Mouse (Mus musculus): ENCODE data around the gene Prmt6. TPM values are rescaled to one million over a fixed set of nuclear protein-coding genes. Genes with fewer than 3 reads are reported as not detected.
A peak's percentile ranks its signal among the peaks of the same experiment; 100 is the strongest.

Prmt6 gene
- total RNA-seq (2021): 1 to 10 TPM; 3.5 to 3.8 TPM
- long read RNA-seq, experiment 1, transcript Prmt6-201 (1 exons, 2,450 nt): major isoform, 6 of 7 reads
- long read RNA-seq, experiment 1, partial matches to known transcripts: 0 of 7 reads
- long read RNA-seq, experiment 1, other reads (novel, unspliced or antisense): 0 of 7 reads
- long read RNA-seq, experiment 2, partial matches to known transcripts: 0 of 4 reads
- long read RNA-seq, experiment 2, other reads (novel, unspliced or antisense): 0 of 4 reads

- DNase-seq: peak; percentile 90
- intact Hi-C loops (cut with DNase I; ENCODE audit: low total_unique reads): no loop called here
These were observed at the start of gene Prmt6 for GRCm38 (mm10) chr3:110250839-110251700. Prmt6 (minus strand) TSS chr3:110250998.

DNA sequence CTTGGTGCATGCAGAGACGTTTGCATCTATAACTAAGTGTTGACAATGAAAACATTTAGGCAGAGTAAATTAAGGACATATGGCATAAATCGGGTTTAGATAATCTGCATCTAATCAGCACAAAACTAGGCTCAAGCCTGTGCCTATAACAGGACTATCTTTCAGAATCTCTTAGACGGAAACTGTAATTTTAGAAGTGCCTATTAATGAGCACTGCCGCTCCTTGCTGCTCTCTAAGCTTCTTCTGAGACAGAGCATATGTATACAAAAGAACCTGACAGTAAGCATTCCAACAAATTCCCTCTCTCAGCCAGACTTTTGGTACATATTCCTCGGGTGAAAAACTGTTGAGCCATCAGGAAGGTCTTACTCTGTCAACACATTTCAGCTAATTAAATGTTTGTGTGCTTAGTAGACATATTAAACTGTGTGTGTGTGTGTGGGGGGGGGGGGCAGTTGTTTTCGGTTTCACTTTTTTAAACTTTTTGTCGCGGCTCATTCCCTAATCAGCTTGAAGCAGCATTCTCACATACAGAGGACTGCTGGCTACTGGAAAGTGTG, 39.8 kb upstream of the Prmt6 start:
- intact Hi-C loops (cut with DNase I; ENCODE audit: low total_unique reads): no loop called here

GRCm38 (mm10) chr3:110282651-110283050, 31.9 kb upstream of the Prmt6 start:
- DNase-seq: no peak
- intact Hi-C loops (cut with DNase I; ENCODE audit: low total_unique reads): no loop called here

More for the DNA sequence above, 39.8 kb upstream of the Prmt6 start:
- no peak for DNase-seq

- no peak for DNase-seq
- intact Hi-C loops (cut with DNase I; ENCODE audit: low total_unique reads): no loop called here
These were observed 17.0 kb upstream of the Prmt6 start for GRCm38 (mm10) chr3:110267790-110268189.

DNA sequence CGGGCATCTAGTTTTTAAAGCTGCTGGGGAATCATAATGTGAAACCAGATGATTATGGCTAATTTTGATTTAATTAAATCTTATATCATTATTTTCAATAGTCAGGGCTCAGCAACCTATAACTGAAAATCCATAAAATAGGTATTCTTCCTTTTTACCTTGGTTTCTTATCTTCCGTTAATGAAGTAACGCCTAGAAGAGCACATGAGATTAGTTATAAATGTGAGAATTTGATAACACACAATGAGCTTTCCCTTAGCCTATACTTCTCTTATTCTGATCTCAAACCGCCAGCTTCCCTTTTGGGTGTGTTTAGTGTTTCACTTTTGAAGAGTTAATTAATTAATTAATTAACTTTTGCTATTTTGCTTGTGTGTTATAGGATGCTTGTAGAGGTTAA, 2.3 kb upstream of the Prmt6 start:
- intact Hi-C loops (cut with DNase I; ENCODE audit: low total_unique reads): no loop called here
- DNase-seq: no peak

DNA sequence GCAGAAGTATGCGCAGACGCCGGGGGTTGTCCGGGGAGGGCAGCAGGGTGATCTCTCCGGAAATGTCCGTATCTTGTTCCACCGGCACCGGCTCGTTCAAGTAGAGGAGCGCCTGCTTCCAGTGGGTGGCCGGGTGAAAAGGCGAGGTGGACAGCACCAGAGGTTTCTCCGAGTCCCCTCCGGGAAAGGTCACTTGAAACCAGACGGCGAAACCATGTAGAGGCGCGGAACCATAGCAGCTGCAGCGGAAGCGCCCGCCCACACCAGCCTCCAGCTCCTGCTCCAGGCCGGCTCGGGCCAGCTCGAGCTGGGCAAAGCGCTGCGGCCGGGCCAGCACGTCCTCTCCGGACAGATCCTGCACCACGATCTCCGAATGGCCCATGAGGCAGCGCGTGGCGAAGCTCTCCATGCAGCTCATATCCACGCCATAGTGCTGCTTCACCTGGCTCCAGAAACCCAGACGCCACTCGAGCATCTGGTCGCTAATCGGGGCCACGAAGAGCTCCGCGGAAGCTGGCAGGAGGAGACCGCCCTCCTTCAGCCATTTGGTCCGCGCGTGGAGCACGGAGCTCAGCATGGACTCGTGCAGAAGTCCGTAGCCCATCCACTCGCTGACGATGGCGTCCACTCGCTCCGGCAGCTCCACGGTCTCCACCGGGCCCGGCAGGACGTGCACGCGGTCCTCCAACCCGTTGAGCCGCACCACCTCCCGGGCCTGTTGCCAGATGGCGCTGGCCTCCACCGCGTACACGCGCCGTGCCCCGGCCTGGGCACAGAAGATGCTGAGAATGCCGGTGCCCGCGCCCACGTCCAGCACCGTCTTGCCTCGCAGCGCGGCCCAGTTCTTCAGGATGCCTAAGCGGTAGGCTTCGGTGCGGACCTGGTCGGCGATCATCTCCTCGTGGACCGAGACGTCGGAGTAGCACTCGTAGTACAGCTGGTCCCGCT, 633 bp downstream of the Prmt6 start:
- intact Hi-C loops (cut with DNase I; ENCODE audit: low total_unique reads): no loop called here
- DNase-seq: peak; percentile 74

DNA sequence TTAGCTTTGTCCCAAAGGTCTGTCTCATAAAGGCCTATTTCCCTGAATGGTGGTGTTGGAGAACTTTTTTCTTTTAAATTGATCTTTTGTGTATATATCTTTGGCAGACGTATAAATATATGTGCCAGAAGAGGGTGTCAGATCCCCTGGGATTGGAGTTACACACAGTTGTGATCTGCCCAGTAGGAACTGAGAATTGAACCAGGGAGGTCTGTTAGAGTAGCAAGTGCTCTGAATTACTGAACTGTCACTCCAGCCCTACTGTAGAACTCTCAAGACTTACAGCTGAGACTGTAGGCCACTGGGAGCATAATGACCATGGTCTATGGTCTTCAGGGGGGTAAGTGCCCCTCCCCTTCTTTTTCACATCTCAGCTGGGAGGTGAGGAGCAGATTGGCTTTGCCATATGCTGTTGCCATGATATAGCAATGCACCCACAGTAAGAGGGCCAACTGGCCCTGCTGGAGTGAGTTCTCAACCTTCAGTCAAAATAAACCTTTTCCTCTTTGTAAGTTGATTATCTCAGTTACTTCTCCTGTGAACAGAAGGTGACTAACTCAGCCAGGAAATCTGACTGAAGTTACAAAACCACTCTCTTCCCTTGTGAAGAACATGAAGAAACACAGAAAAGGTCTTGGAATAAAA, 13.9 kb downstream of the Prmt6 start:
- DNase-seq: no peak
- intact Hi-C loops (cut with DNase I; ENCODE audit: low total_unique reads): no loop called here

Other genes with a start within 250 kb of the Prmt6 start
- under 1 TPM; 0.60 to 0.92 TPM for gene Ntng1, start 107.0 kb downstream of the Prmt6 start, total RNA-seq (2021)

Measured in gastrocnemius, postnatal 14 days (tissue).